Mouse (Mus musculus): ENCODE results near the gene Prmt9. TPM values are rescaled to one million over a fixed set of nuclear protein-coding genes. Genes with fewer than 3 reads are reported as not detected.

The Prmt9 gene
- total and polyA plus RNA-seq, 3 experiments, result 14.2 to 16.9 (median 14.3) TPM

DNA sequence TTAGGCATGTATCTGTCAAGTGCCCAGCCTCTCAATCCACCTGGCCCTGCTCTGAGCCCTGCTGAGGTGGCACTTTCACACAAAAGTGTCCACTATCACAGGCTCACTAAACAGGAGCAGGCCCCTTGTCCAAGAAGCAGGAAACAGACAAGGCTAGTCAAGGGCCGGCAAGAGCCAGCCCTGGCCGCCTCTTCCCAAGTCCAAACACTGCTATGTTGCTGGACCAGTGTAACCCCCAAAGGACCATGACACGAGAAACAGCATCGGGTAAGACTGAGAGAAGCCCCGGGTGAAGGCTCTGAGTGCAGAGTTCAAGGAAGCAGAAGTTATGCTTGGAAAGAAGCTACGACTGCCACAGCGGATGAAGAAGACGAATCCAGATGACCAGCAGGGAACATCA lies 48.1 kb upstream of the Prmt9 start:
- peaks cover 4 to 23% of the 10 kb centered on the region in 2 experiments; a peak in 3 of 4 replicates for H3K4me1 ChIP-seq (ENCODE audit: control insufficient read depth in 1 of 2, insufficient read depth in 2 of 2)
- H3K36me3 ChIP-seq (replicated peaks in 1 of 2; ENCODE audit: control insufficient read depth in 1 of 2, insufficient read depth in 1 of 2, low read length in 1 of 2), result no peaks in the 10 kb centered on the region
- in situ Hi-C loops (cut with MboI; ENCODE audit: low pct_ligation_motif_present, low pct_unique_long_range_greater_than_20kb, low sequenced_read_pairs), result no loop called here
- no peak overlapping the region for H3K4me3 ChIP-seq (replicated peaks in 1 of 3; ENCODE audit: low read depth in 2 of 3, low read length in 2 of 3, poor library complexity in 1 of 3)
- dilution Hi-C loops (cut with MboI; ENCODE audit: extremely low pct_ligation_motif_present, extremely low pct_unique_long_range_greater_than_20kb, low sequenced_read_pairs), result no loop called here
- H3K9ac ChIP-seq (ENCODE audit: insufficient read depth, low read depth), result no peak overlapping the region
- no peaks in the 10 kb centered on the region for H3K27me3 ChIP-seq (replicated peaks)
- H3K9me3 ChIP-seq (replicated peaks; ENCODE audit: low read length), result no peaks in the 10 kb centered on the region
- DNase-seq (ENCODE audit: extremely low read depth), result no peak
- no peak overlapping the region for H3K4me2 ChIP-seq (ENCODE audit: insufficient read depth, low read depth, poor library complexity, severe bottlenecking)
- H3K79me2 ChIP-seq (replicated peaks; ENCODE audit: control insufficient read depth, extremely low read depth, insufficient read depth, poor library complexity, severe bottlenecking), result no peaks in the 10 kb centered on the region
- no peak overlapping the region for H3K27ac ChIP-seq (ENCODE audit: insufficient read depth, low read depth)
- no peak for TF ChIP-seq JUND (conservative IDR thresholded peaks at IDR 0.05; ENCODE audit: low read depth, low read length)
- no peak for TF ChIP-seq JUN (IDR thresholded peaks at IDR 0.05; ENCODE audit: insufficient read depth, low read depth, low read length)
- no peak for TF ChIP-seq RAD21 (IDR thresholded peaks at IDR 0.05; ENCODE audit: low read depth, low read length)
- no peak for TF ChIP-seq EP300 (IDR thresholded peaks at IDR 0.05; ENCODE audit: low read length)
- no peak for TF ChIP-seq ETS1 (conservative IDR thresholded peaks at IDR 0.05; ENCODE audit: low read depth, low read length)
- TF ChIP-seq ELF1 (IDR thresholded peaks at IDR 0.05; ENCODE audit: low read depth, low read length), result no peak
- no peak for TF ChIP-seq CHD2 (IDR thresholded peaks at IDR 0.05; ENCODE audit: low read length)

DNA sequence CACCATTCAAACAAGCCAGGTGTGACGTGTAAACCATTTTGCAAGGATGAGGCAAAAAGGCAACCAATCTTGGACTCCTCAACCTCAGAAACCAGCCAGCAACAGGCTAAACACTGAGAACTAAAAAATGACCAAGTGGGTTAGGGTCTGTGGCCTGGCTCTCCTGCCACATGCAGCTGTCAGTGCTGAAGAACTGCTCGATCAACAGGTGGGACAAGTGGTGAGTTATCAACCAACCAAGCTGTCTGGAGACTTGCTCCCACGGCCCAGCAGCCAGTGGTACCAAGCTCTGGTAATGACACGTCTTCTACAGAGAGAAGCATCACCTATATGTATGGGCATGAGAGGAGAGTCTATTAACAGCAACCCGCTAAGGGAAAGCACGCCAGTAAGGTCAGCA lies 46.6 kb upstream of the Prmt9 start:
- H3K9me3 ChIP-seq (replicated peaks; ENCODE audit: low read length), result no peaks in the 10 kb centered on the region
- dilution Hi-C loops (cut with MboI; ENCODE audit: extremely low pct_ligation_motif_present, extremely low pct_unique_long_range_greater_than_20kb, low sequenced_read_pairs) (no loop called here), in situ Hi-C loops (cut with MboI; ENCODE audit: low pct_ligation_motif_present, low pct_unique_long_range_greater_than_20kb, low sequenced_read_pairs) (no loop called here)
- H3K27ac ChIP-seq (ENCODE audit: insufficient read depth, low read depth), result no peak overlapping the region
- no peaks in the 10 kb centered on the region for H3K27me3 ChIP-seq (replicated peaks)
- peaks cover 4 to 18% of the 10 kb centered on the region in 2 experiments; a peak in 3 of 4 replicates for H3K4me1 ChIP-seq (ENCODE audit: control insufficient read depth in 1 of 2, insufficient read depth in 2 of 2)
- no peaks in the 10 kb centered on the region for H3K36me3 ChIP-seq (replicated peaks in 1 of 2; ENCODE audit: control insufficient read depth in 1 of 2, insufficient read depth in 1 of 2, low read length in 1 of 2)
- H3K79me2 ChIP-seq (replicated peaks; ENCODE audit: control insufficient read depth, extremely low read depth, insufficient read depth, poor library complexity, severe bottlenecking), result no peaks in the 10 kb centered on the region
- H3K9ac ChIP-seq (ENCODE audit: insufficient read depth, low read depth), result no peak overlapping the region
- TF ChIP-seq IRF4 (IDR thresholded peaks at IDR 0.05; ENCODE audit: low read depth, low read length) (no peak), PAX5 (IDR thresholded peaks at IDR 0.05; ENCODE audit: low read length) (no peak), ZC3H11A (IDR thresholded peaks at IDR 0.05; ENCODE audit: low read depth, low read length) (no peak), CHD2 (IDR thresholded peaks at IDR 0.05; ENCODE audit: low read length) (no peak), MAZ (IDR thresholded peaks at IDR 0.05; ENCODE audit: low read depth, low read length) (no peak), NRF1 (IDR thresholded peaks at IDR 0.05; ENCODE audit: low read depth, low read length) (no peak), JUND (conservative IDR thresholded peaks at IDR 0.05; ENCODE audit: low read depth, low read length) (no peak), MEF2A (IDR thresholded peaks at IDR 0.05; ENCODE audit: borderline replicate concordance, low read depth, low read length) (no peak), MAFK (IDR thresholded peaks at IDR 0.05; ENCODE audit: insufficient replicate concordance, low read length) (no peak), UBTF (IDR thresholded peaks at IDR 0.05; ENCODE audit: low read depth, low read length) (no peak), TBP (conservative IDR thresholded peaks at IDR 0.05; ENCODE audit: low read depth, low read length) (no peak), MXI1 (IDR thresholded peaks at IDR 0.05; ENCODE audit: low read depth, low read length) (no peak), GABPA (IDR thresholded peaks at IDR 0.05; ENCODE audit: insufficient replicate concordance, low read depth, low read length) (no peak), CTCF (conservative IDR thresholded peaks at IDR 0.05 in 1 of 2, IDR thresholded peaks at IDR 0.05 in 1 of 2; ENCODE audit: low read depth in 2 of 2, low read length in 2 of 2) (no peak)
- no peak overlapping the region for H3K4me2 ChIP-seq (ENCODE audit: insufficient read depth, low read depth, poor library complexity, severe bottlenecking)
- H3K4me3 ChIP-seq (replicated peaks in 1 of 3; ENCODE audit: low read depth in 2 of 3, low read length in 2 of 3, poor library complexity in 1 of 3), result no peak overlapping the region
- DNase-seq (ENCODE audit: extremely low read depth), result no peak
